In the genomic region with DNA sequence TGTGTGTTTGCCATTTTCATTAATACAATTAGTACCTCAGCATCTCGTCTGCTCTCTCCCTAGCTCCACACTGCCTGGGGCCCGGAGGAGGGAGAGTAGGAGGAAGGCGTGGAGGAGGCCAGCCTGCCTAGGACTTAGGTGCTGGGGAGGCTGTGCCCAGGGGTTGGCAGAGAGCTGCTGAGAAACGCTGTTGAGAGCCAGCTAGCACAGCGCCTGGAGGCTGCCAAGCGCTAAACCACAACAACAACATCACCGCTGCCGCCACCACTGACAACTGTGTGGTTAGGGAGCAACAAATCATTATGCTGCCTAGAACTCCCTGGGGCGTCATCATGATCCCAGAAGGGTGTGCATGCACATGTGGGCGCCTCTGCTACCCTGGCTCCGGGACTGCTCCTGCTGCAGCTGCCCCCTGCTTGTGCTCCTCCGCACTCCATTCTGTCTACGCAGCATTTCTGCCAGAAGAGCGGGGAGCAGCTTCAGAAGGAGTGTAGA, we compare ENCODE assay signal across 8 mouse cellular contexts. TPM values are rescaled to one million over a fixed set of nuclear protein-coding genes. Genes with fewer than 3 reads are reported as not detected.
A peak's percentile ranks its signal among the peaks of the same experiment; 100 is the strongest.
DNase-seq lines count a peak whose midpoint lies in the region; ATAC-seq and TF ChIP-seq lines count a peak whose summit lies in the region.

No protein-coding gene starts in this region.

- no peaks in the 10 kb centered on the region for H3K27me3 ChIP-seq in kidney, adult 2 months (replicated peaks; ENCODE audit: control insufficient read depth, insufficient read depth, low read length)
- no peaks in the 10 kb centered on the region for H3K27me3 ChIP-seq in limb, embryonic 11.5 days (ENCODE audit: control insufficient read depth, insufficient read depth, low read length)
- H3K27me3 ChIP-seq in neural tube, embryonic 15.5 days (replicated peaks): no peaks in the 10 kb centered on the region

- no peaks in the 10 kb centered on the region for H3K36me3 ChIP-seq in kidney, adult 2 months (ENCODE audit: control insufficient read depth, insufficient read depth, low read length)
- no peaks in the 10 kb centered on the region for H3K36me3 ChIP-seq in limb, embryonic 11.5 days (ENCODE audit: control insufficient read depth, insufficient read depth, low read length)
- no peaks in the 10 kb centered on the region for H3K36me3 ChIP-seq in neural tube, embryonic 15.5 days

- no peak for DNase-seq in kidney, adult 2 months
- DNase-seq in kidney, adult 18-20 months: no peak
- DNase-seq in ZHBTc4 (ENCODE audit: low read depth, low spot score): peak; percentile 11
- peak; percentile 38 for DNase-seq in limb, embryonic 11.5 days (ENCODE audit: low spot score)
- no peak for DNase-seq in cerebellum, adult 18-20 months
- DNase-seq in gastrocnemius, adult 2 months: no peak

- peak overlapping the region; percentile 30; the same call in 1 of the 2 replicates for H3K4me3 ChIP-seq in kidney, adult 2 months (ENCODE audit: insufficient read depth, low read depth, low read length)
- H3K4me3 ChIP-seq in limb, embryonic 11.5 days (ENCODE audit: low read depth, low read length): no peak overlapping the region
- H3K4me3 ChIP-seq in neural tube, embryonic 15.5 days (replicated peaks): peak overlapping the region; percentile 23
- H3K4me3 ChIP-seq in gastrocnemius, adult 2 months: no peak overlapping the region

- H3K9ac ChIP-seq in limb, embryonic 11.5 days (ENCODE audit: low read length): peak overlapping the region; percentile 27
- peak overlapping the region; percentile 30; the same call in 1 of the 2 replicates for H3K9ac ChIP-seq in neural tube, embryonic 15.5 days (replicated peaks)

- no peak for TF ChIP-seq CTCF in kidney, adult 2 months (conservative IDR thresholded peaks at IDR 0.05; ENCODE audit: insufficient read depth, insufficient read length, low read depth, low read length)
- TF ChIP-seq CTCF in gastrocnemius, adult 2 months (IDR thresholded peaks at IDR 0.05): no peak

- H3K27ac ChIP-seq in kidney, adult 2 months (ENCODE audit: insufficient read depth, low read depth, low read length): no peak overlapping the region
- H3K27ac ChIP-seq in limb, embryonic 11.5 days (replicated peaks; ENCODE audit: low read depth, low read length): no peak overlapping the region
- peak overlapping the region; percentile 69 for H3K27ac ChIP-seq in neural tube, embryonic 15.5 days (replicated peaks)
- no peak overlapping the region for H3K27ac ChIP-seq in gastrocnemius, adult 2 months

- peak; percentile 81 for ATAC-seq in granulocyte monocyte progenitor cell, adult 5-6 weeks (replicated peaks; ENCODE audit: poor library complexity, severe bottlenecking)
- no peak for ATAC-seq in limb, embryonic 11.5 days (ENCODE audit: insufficient number of reproducible peaks, low FRiP score, low TSS enrichment, low read depth)
- peak; percentile 81 for ATAC-seq in neural tube, embryonic 15.5 days (ENCODE audit: low FRiP score)

- H3K9me3 ChIP-seq in limb, embryonic 11.5 days (ENCODE audit: control insufficient read depth, low read length): no peaks in the 10 kb centered on the region
- no peaks in the 10 kb centered on the region for H3K9me3 ChIP-seq in neural tube, embryonic 15.5 days (replicated peaks)

- intact Hi-C loops in gastrocnemius, adult 2 months (cut with DNase I): no loop called here

- 29% methylated on average over 14 of the region's 14 CpGs for WGBS in kidney, adult 2 months
- WGBS in limb, embryonic 11.5 days: 24% methylated on average over 14 of the region's 14 CpGs
- WGBS in neural tube, embryonic 15.5 days: 9% methylated on average over 14 of the region's 14 CpGs

- no peak for TF ChIP-seq POLR2A in kidney, adult 2 months (IDR thresholded peaks at IDR 0.05; ENCODE audit: low read depth, low read length)

- H3K4me1 ChIP-seq in kidney, adult 2 months (ENCODE audit: control insufficient read depth, insufficient read depth, low read length): 0 out of 2 replicates have a peak, but pooled peaks cover 2% of the 10 kb centered on the region
- H3K4me1 ChIP-seq in limb, embryonic 11.5 days (ENCODE audit: control insufficient read depth, insufficient read depth, low read length): peaks cover 4% of the 10 kb centered on the region; the same call in 1 of the 2 replicates
- peaks cover 14% of the 10 kb centered on the region for H3K4me1 ChIP-seq in neural tube, embryonic 15.5 days

- H3K4me2 ChIP-seq in limb, embryonic 11.5 days (ENCODE audit: low read depth, severe bottlenecking): peak overlapping the region; percentile 29; the same call in 1 of the 2 replicates
- H3K4me2 ChIP-seq in neural tube, embryonic 15.5 days: peak overlapping the region; percentile 56

RNA-seq across cellular contexts. Expression of a gene that starts 21.0 kb away (rescaled TPM):
- polyA plus RNA-seq in kidney, adult 2 months (2012; rRNA removed): 17.8 and 18.3 TPM in 2 replicates
- 11.0 and 16.9 TPM in 2 replicates for total RNA-seq in granulocyte monocyte progenitor cell, adult 5-6 weeks (2014; fragmentation: Nextera tagmentation)
- 10.3 and 10.8 TPM in 2 replicates for total RNA-seq in granulocyte monocyte progenitor cell, adult 5-6 weeks (2017)
- 5.0 and 7.2 TPM in 2 replicates for polyA plus RNA-seq in limb, embryonic 11.5 days (2014; fragmentation: Nextera tagmentation; extraction: Ambion mirVana)
- polyA plus RNA-seq in neural tube, embryonic 15.5 days (2015; fragmentation: Nextera tagmentation; extraction: Ambion mirVana): 13.3 and 14.9 TPM in 2 replicates
- 1 to 10 TPM; 4.1 to 4.6 TPM for total RNA-seq in gastrocnemius, adult 2 months (2021)

RNA-seq across cellular contexts. Expression of a gene that starts 23.8 kb away (rescaled TPM):
- 4.7 and 7.7 TPM in 2 replicates for polyA plus RNA-seq in kidney, adult 2 months (2012; rRNA removed)
- total RNA-seq in granulocyte monocyte progenitor cell, adult 5-6 weeks (2014; fragmentation: Nextera tagmentation): 4.3 and 12.5 TPM in 2 replicates
- 1.2 and 1.9 TPM in 2 replicates for total RNA-seq in granulocyte monocyte progenitor cell, adult 5-6 weeks (2017)
- polyA plus RNA-seq in limb, embryonic 11.5 days (2014; fragmentation: Nextera tagmentation; extraction: Ambion mirVana): 1.7 and 2.6 TPM in 2 replicates
- polyA plus RNA-seq in neural tube, embryonic 15.5 days (2015; fragmentation: Nextera tagmentation; extraction: Ambion mirVana): 3.8 and 6.9 TPM in 2 replicates
- total RNA-seq in gastrocnemius, adult 2 months (2021): under 1 TPM; 0.23 to 0.42 TPM

RNA-seq across cellular contexts. Expression of a gene that starts 37.0 kb away (rescaled TPM):
- 3.1 and 3.5 TPM in 2 replicates for polyA plus RNA-seq in kidney, adult 2 months (2012; rRNA removed)
- total RNA-seq in granulocyte monocyte progenitor cell, adult 5-6 weeks (2014; fragmentation: Nextera tagmentation): 1.3 and 2.4 TPM in 2 replicates
- total RNA-seq in granulocyte monocyte progenitor cell, adult 5-6 weeks (2017): 1.2 and 2.2 TPM in 2 replicates
- polyA plus RNA-seq in limb, embryonic 11.5 days (2014; fragmentation: Nextera tagmentation; extraction: Ambion mirVana): 5.4 and 7.2 TPM in 2 replicates
- polyA plus RNA-seq in neural tube, embryonic 15.5 days (2015; fragmentation: Nextera tagmentation; extraction: Ambion mirVana): 7.4 and 11.0 TPM in 2 replicates
- 1 to 10 TPM; 3.1 to 4.1 TPM for total RNA-seq in gastrocnemius, adult 2 months (2021)

RNA-seq across cellular contexts. Expression of a gene that starts 37.4 kb away (rescaled TPM):
- 7.6 and 9.1 TPM in 2 replicates for polyA plus RNA-seq in kidney, adult 2 months (2012; rRNA removed)
- total RNA-seq in granulocyte monocyte progenitor cell, adult 5-6 weeks (2014; fragmentation: Nextera tagmentation): 3.1 TPM in 1 of 2 replicates, not detected in the other
- not detected in 2 replicates for total RNA-seq in granulocyte monocyte progenitor cell, adult 5-6 weeks (2017)
- 0.55 and 0.87 TPM in 2 replicates for polyA plus RNA-seq in limb, embryonic 11.5 days (2014; fragmentation: Nextera tagmentation; extraction: Ambion mirVana)
- polyA plus RNA-seq in neural tube, embryonic 15.5 days (2015; fragmentation: Nextera tagmentation; extraction: Ambion mirVana): 0.54 and 0.91 TPM in 2 replicates
- 1 to 10 TPM; 2.6 to 3.2 TPM for total RNA-seq in gastrocnemius, adult 2 months (2021)

RNA-seq across cellular contexts. Expression of a gene that starts 48.6 kb away (rescaled TPM):
- polyA plus RNA-seq in kidney, adult 2 months (2012; rRNA removed): 54.9 and 55.5 TPM in 2 replicates
- not detected in 2 replicates for total RNA-seq in granulocyte monocyte progenitor cell, adult 5-6 weeks (2014; fragmentation: Nextera tagmentation)
- total RNA-seq in granulocyte monocyte progenitor cell, adult 5-6 weeks (2017): not detected in 2 replicates
- polyA plus RNA-seq in limb, embryonic 11.5 days (2014; fragmentation: Nextera tagmentation; extraction: Ambion mirVana): 27.4 and 30.4 TPM in 2 replicates
- polyA plus RNA-seq in neural tube, embryonic 15.5 days (2015; fragmentation: Nextera tagmentation; extraction: Ambion mirVana): 42.2 and 47.0 TPM in 2 replicates
- 10 to 100 TPM; 20.5 to 29.9 TPM for total RNA-seq in gastrocnemius, adult 2 months (2021)

Comparison
In these comparisons a context has a peak if more than half of its experiments do, and no peak if none do; other contexts are left out.
1. DNase-seq: peak in ZHBTc4 (single experiment) and limb, embryonic 11.5 days (single experiment); none in kidney, adult 2 months (single experiment), kidney, adult 18-20 months (single experiment), cerebellum, adult 18-20 months (0 of 2) and gastrocnemius, adult 2 months (single experiment).
2. H3K4me3 ChIP-seq: peak in kidney, adult 2 months (single experiment) and neural tube, embryonic 15.5 days (single experiment); none in limb, embryonic 11.5 days (single experiment) and gastrocnemius, adult 2 months (single experiment).